ENCODE assay signal across 15 mouse cellular contexts in the genomic region with DNA sequence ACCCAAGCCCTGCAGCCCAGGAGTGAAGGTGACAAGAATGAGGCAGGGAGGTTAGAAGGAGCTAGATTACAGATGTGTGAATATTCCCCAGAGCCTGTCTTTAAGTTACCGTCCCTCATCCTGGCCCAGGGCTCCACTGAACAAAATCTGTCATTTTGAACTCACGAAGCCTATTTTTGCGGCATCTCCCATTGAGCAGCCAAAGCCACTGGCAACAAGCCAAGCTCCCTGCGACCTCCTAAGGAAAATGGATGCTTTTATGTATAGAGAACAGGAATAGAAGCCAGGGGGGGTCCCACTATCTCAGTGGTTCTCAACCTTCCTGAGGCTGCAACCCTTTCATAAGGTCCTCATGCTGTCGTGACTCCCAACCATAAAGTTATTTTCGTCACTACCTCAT.
"Had no signal": no experiment of that assay in that cellular context is flagged by ENCODE, and none has a peak within 500 bp of the region (broad histone marks: within the 10 kb centered on the region; RNA-seq: fewer than 3 reads in every experiment).

No protein-coding gene starts in this region.

- DNase-seq: kidney, adult 9 months; kidney, postnatal 36 days; layer of hippocampus, adult 9-11 months; liver; liver, embryonic 13.5 days; liver, postnatal 0 days; lung, postnatal 36 days; right cerebral cortex, adult 18-20 months; right cerebral cortex, postnatal 4 days; spleen, adult 18-20 months; thymus, adult 18-20 months; thymus, postnatal 25 days had no signal

- H3K9ac ChIP-seq: limb, embryonic 12.5 days; liver, embryonic 13.5 days; liver, postnatal 0 days had no signal

- H3K4me1 ChIP-seq: liver, embryonic 13.5 days had no signal

- H3K27ac ChIP-seq: kidney, postnatal 0 days; limb, embryonic 12.5 days; liver, embryonic 13.5 days had no signal

- H3K36me3 ChIP-seq: limb, embryonic 12.5 days; liver, embryonic 13.5 days had no signal

- ATAC-seq: intestine, postnatal 0 days; liver, postnatal 0 days had no signal

- H3K4me2 ChIP-seq: limb, embryonic 12.5 days; liver, embryonic 13.5 days had no signal

- H3K4me3 ChIP-seq: limb, embryonic 12.5 days; liver, embryonic 13.5 days had no signal

- H3K9me3 ChIP-seq: limb, embryonic 12.5 days; liver, embryonic 13.5 days had no signal
